Comparison of ENCODE assay signal across 24 mouse cellular contexts in genomic region chr8:79046659-79047058, GRCm38 (mm10). TPM values are rescaled to one million over a fixed set of nuclear protein-coding genes. Genes with fewer than 3 reads are reported as not detected.
DNase-seq lines count a peak whose midpoint lies in the region; TF ChIP-seq lines count a peak whose summit lies in the region.
"Had no signal": no experiment of that assay in that cellular context is flagged by ENCODE, and none has a peak within 500 bp of the region (broad histone marks: within the 10 kb centered on the region; RNA-seq: fewer than 3 reads in every experiment).

No protein-coding gene starts in this region.

- peaks cover 11 to 75% of the 10 kb centered on the region in 2 experiments for H3K36me3 ChIP-seq in CH12.LX (replicated peaks in 1 of 2; ENCODE audit: control insufficient read depth in 1 of 2, insufficient read depth in 1 of 2, low read length in 1 of 2)

- in situ Hi-C loops in CH12.LX (cut with MboI; ENCODE audit: low pct_ligation_motif_present, low pct_unique_long_range_greater_than_20kb, low sequenced_read_pairs), result no loop called here

- no peak overlapping the region for H3K4me2 ChIP-seq in CH12.LX (ENCODE audit: insufficient read depth, low read depth, poor library complexity, severe bottlenecking)
- H3K4me2 ChIP-seq: embryonic facial prominence, embryonic 12.5 days; embryonic facial prominence, embryonic 15.5 days; forebrain, embryonic 13.5 days; heart, embryonic 13.5 days; hindbrain, embryonic 14.5 days had no signal

- H3K9ac ChIP-seq in CH12.LX (ENCODE audit: insufficient read depth, low read depth), result no peak overlapping the region
- H3K9ac ChIP-seq: embryonic facial prominence, embryonic 12.5 days; embryonic facial prominence, embryonic 15.5 days; forebrain, embryonic 13.5 days; heart, embryonic 13.5 days; hindbrain, embryonic 14.5 days had no signal

- H3K4me1 ChIP-seq in CH12.LX (ENCODE audit: control insufficient read depth in 1 of 2, insufficient read depth in 2 of 2), result peaks cover 23 to 58% of the 10 kb centered on the region in 2 experiments
- H3K4me1 ChIP-seq: embryonic facial prominence, embryonic 15.5 days; forebrain, embryonic 13.5 days had no signal

- H3K9me3 ChIP-seq in CH12.LX (replicated peaks; ENCODE audit: low read length), result no peaks in the 10 kb centered on the region
- H3K9me3 ChIP-seq: embryonic facial prominence, embryonic 12.5 days; embryonic facial prominence, embryonic 15.5 days; forebrain, embryonic 13.5 days; heart, embryonic 10.5 days; heart, embryonic 13.5 days had no signal

- DNase-seq in 3T3-L1 (ENCODE audit: low read depth, low spot score), result peak; percentile 82
- peak; percentile 67 for DNase-seq in CH12.LX (ENCODE audit: extremely low read depth)
- peak; percentile 18 for DNase-seq in ZHBTc4 (ENCODE audit: low read depth, low spot score)
- no peak for DNase-seq in kidney, postnatal 25 days
- DNase-seq in adrenal gland, postnatal 36 days, result no peak
- no peak for DNase-seq in layer of hippocampus, postnatal 14 days (ENCODE audit: low spot score in 2 of 2)
- DNase-seq: adrenal gland, adult 8-10 months; adrenal gland, postnatal 25 days; B cell, adult 2 months; cerebellum, adult 18-20 months; cerebellum, adult 9-11 months; cerebellum, postnatal 25 days; gastrocnemius, postnatal 10 days; gastrocnemius, postnatal 36 days; heart, adult 2 months; heart, postnatal 14 days; heart, postnatal 4 days had no signal

- TF ChIP-seq POLR2A in CH12.LX (IDR thresholded peaks at IDR 0.05; ENCODE audit: low read depth, low read length), result no peak

- no peak for TF ChIP-seq RAD21 in CH12.LX (IDR thresholded peaks at IDR 0.05; ENCODE audit: low read depth, low read length)

- dilution Hi-C loops in CH12.LX (cut with MboI; ENCODE audit: extremely low pct_ligation_motif_present, extremely low pct_unique_long_range_greater_than_20kb, low sequenced_read_pairs), result no loop called here

- peaks cover 75% of the 10 kb centered on the region for H3K79me2 ChIP-seq in CH12.LX (replicated peaks; ENCODE audit: control insufficient read depth, extremely low read depth, insufficient read depth, poor library complexity, severe bottlenecking)

- TF ChIP-seq CTCF in CH12.LX (conservative IDR thresholded peaks at IDR 0.05 in 1 of 2, IDR thresholded peaks at IDR 0.05 in 1 of 2; ENCODE audit: low read depth in 2 of 2, low read length in 2 of 2), result no peak

- H3K27ac ChIP-seq in CH12.LX (ENCODE audit: insufficient read depth, low read depth), result no peak overlapping the region
- H3K27ac ChIP-seq: embryonic facial prominence, embryonic 12.5 days; embryonic facial prominence, embryonic 15.5 days; forebrain, embryonic 13.5 days; heart, adult 2 months; heart, embryonic 10.5 days; heart, embryonic 13.5 days; hindbrain, embryonic 14.5 days; hindbrain, postnatal 0 days had no signal

- H3K4me3 ChIP-seq in CH12.LX (replicated peaks in 1 of 3; ENCODE audit: low read depth in 2 of 3, low read length in 2 of 3, poor library complexity in 1 of 3), result no peak overlapping the region
- H3K4me3 ChIP-seq: embryonic facial prominence, embryonic 12.5 days; embryonic facial prominence, embryonic 15.5 days; forebrain, embryonic 13.5 days; heart, adult 2 months; heart, embryonic 10.5 days; heart, embryonic 13.5 days had no signal

- no peak for TF ChIP-seq EP300 in CH12.LX (IDR thresholded peaks at IDR 0.05; ENCODE audit: low read length)

- H3K27me3 ChIP-seq in CH12.LX (replicated peaks), result no peaks in the 10 kb centered on the region
- H3K27me3 ChIP-seq: embryonic facial prominence, embryonic 12.5 days; embryonic facial prominence, embryonic 15.5 days; forebrain, embryonic 13.5 days; heart, embryonic 13.5 days had no signal

TF ChIP-seq in CH12.LX, 34 proteins besides CTCF, POLR2A, EP300 and RAD21:
- TF ChIP-seq ELF1 (IDR thresholded peaks at IDR 0.05; ENCODE audit: low read depth, low read length) (no peak), USF2 (conservative IDR thresholded peaks at IDR 0.05; ENCODE audit: low read depth, low read length) (peak; percentile 46; the same call in 1 of the 2 replicates), BHLHE40 (IDR thresholded peaks at IDR 0.05; ENCODE audit: low read depth, low read length) (peak; percentile 80), USF1 (IDR thresholded peaks at IDR 0.05; ENCODE audit: low read depth, low read length) (peak; percentile 60), IRF4 (IDR thresholded peaks at IDR 0.05; ENCODE audit: low read depth, low read length) (peak; percentile 38; the same call in 1 of the 2 replicates)

RNA-seq across cellular contexts. Expression of gene Zfp827, which starts 18.4 kb away (rescaled TPM):
- 6.8 and 7.8 TPM in 2 replicates for total RNA-seq in CH12.LX (2012; rRNA removed)
- 4.3 and 4.5 TPM in 2 replicates for total RNA-seq in CH12.LX (2014; rRNA removed)
- 9.0 and 11.1 TPM in 2 replicates for polyA plus RNA-seq in CH12.LX (2012; ENCODE audit: insufficient read length, low read depth)
- total RNA-seq in adrenal gland, postnatal 36 days (2021), result 10 to 100 TPM; 10.5 to 11.2 TPM
- total RNA-seq in layer of hippocampus, postnatal 14 days (2021), result 10 to 100 TPM; 26.8 to 28.3 TPM

Comparison
In these comparisons a context has a peak if more than half of its experiments do, and no peak if none do; other contexts are left out.
1. DNase-seq: peak in 3T3-L1 (single experiment), CH12.LX (single experiment) and ZHBTc4 (single experiment); none in kidney, postnatal 25 days (0 of 2), adrenal gland, postnatal 36 days (0 of 2) and layer of hippocampus, postnatal 14 days (0 of 2).